In the genomic region with DNA sequence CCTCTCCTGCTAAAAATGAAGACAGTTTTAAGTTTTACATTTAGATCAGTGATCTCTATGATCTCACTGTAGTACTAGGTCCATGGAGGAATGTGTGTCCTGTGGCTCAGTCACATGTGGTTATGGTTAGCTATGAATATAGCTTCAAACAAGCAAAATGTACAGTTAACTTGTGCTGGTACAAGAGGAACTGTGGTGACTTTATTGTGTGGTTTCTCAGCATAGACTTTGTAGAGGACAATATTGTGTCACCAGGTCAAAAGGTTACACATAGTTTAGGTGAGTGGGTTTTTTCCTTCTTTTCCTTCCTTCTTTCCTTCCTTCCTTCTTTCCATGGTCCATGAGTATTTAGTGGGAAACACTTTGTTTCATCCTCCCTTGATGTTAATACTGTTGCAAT, we compare ENCODE assay signal across 20 mouse cellular contexts.
"Had no signal": no experiment of that assay in that cellular context is flagged by ENCODE, and none has a peak within 500 bp of the region (broad histone marks: within the 10 kb centered on the region; RNA-seq: fewer than 3 reads in every experiment).

No protein-coding gene starts in this region.

- H3K9me3 ChIP-seq: liver, embryonic 15.5 days; megakaryocyte, embryonic 14.5 days; midbrain, embryonic 13.5 days; midbrain, embryonic 15.5 days; neural tube, embryonic 13.5 days; neural tube, embryonic 15.5 days had no signal

- H3K4me2 ChIP-seq: liver, embryonic 15.5 days; lung, embryonic 14.5 days; midbrain, embryonic 11.5 days; midbrain, embryonic 13.5 days; midbrain, embryonic 15.5 days; neural tube, embryonic 13.5 days; neural tube, embryonic 15.5 days had no signal

- H3K4me1 ChIP-seq: liver, embryonic 15.5 days; midbrain, embryonic 13.5 days; midbrain, embryonic 15.5 days; neural tube, embryonic 13.5 days; neural tube, embryonic 15.5 days had no signal

- H3K9ac ChIP-seq: liver, embryonic 15.5 days; liver, postnatal 0 days; lung, embryonic 14.5 days; midbrain, embryonic 13.5 days; midbrain, embryonic 15.5 days; neural tube, embryonic 13.5 days; neural tube, embryonic 15.5 days had no signal

- H3K27me3 ChIP-seq: liver, embryonic 15.5 days; megakaryocyte, embryonic 14.5 days; midbrain, embryonic 13.5 days; midbrain, embryonic 15.5 days; neural tube, embryonic 13.5 days; neural tube, embryonic 15.5 days had no signal

- ATAC-seq: liver, postnatal 0 days; midbrain, embryonic 13.5 days; midbrain, embryonic 15.5 days had no signal

- H3K36me3 ChIP-seq: liver, embryonic 15.5 days; midbrain, embryonic 13.5 days; midbrain, embryonic 15.5 days; neural tube, embryonic 13.5 days; neural tube, embryonic 15.5 days had no signal

- H3K27ac ChIP-seq: liver, embryonic 15.5 days; midbrain, embryonic 13.5 days; midbrain, embryonic 15.5 days; neural tube, embryonic 13.5 days; neural tube, embryonic 15.5 days had no signal

- H3K4me3 ChIP-seq: liver, embryonic 15.5 days; megakaryocyte, embryonic 14.5 days; midbrain, embryonic 13.5 days; midbrain, embryonic 15.5 days; myocyte; neural tube, embryonic 13.5 days; neural tube, embryonic 15.5 days had no signal

- DNase-seq: liver, postnatal 0 days; lung, embryonic 14.5 days; lung, postnatal 10 days; lung, postnatal 4 days; retina, postnatal 1 day; right cerebral cortex, adult 18-20 months; right cerebral cortex, postnatal 25 days; right cerebral cortex, postnatal 4 days; spleen, adult 18-20 months; thymus, adult 18-20 months; thymus, postnatal 14 days; thymus, postnatal 36 days had no signal
